Mouse (Mus musculus): ENCODE measurements around the gene Egfr.

Gene Egfr

GRCm38 (mm10) chr11:16951761-16952010 is 199.7 kb downstream of the Egfr start:
- no peak for DNase-seq (ENCODE audit: low read depth, low spot score)

- DNase-seq (ENCODE audit: low read depth, low spot score): peak; percentile 20
Observed at GRCm38 (mm10) chr11:16956115-16956862, 204.3 kb downstream of the Egfr start.

GRCm38 (mm10) chr11:16957030-16957429 is 205.0 kb downstream of the Egfr start:
- no peak for DNase-seq (ENCODE audit: low read depth, low spot score)

- no peak for DNase-seq (ENCODE audit: low read depth, low spot score)
Observed at GRCm38 (mm10) chr11:16958520-16958919, 206.5 kb downstream of the Egfr start.
